Mouse (Mus musculus): ENCODE data around the gene Mtch2.
A peak's percentile ranks its signal among the peaks of the same experiment; 100 is the strongest.
"Not testable (repeated sequence)": the region's sequence is repeated elsewhere in the genome, so short reads cannot be mapped to it uniquely, and the experiment has no call there.

Gene Mtch2

GRCm38 (mm10) chr2:90846955-90847680 is at the start of gene Mtch2:
Gene Mtch2 (plus strand): TSS chr2:90847155.
- peak; percentile 98 for DNase-seq

- DNase-seq, result no peak
These were observed 38.5 kb upstream of the Mtch2 start for GRCm38 (mm10) chr2:90808241-90809126.

GRCm38 (mm10) chr2:90810751-90811150 is 36.2 kb upstream of the Mtch2 start:
- no peak for DNase-seq

GRCm38 (mm10) chr2:90815266-90815665 is 31.7 kb upstream of the Mtch2 start:
- DNase-seq, result no peak

GRCm38 (mm10) chr2:90816144-90816543 is 30.8 kb upstream of the Mtch2 start:
- no peak for DNase-seq

GRCm38 (mm10) chr2:90818710-90819109 is 28.2 kb upstream of the Mtch2 start:
- no peak for DNase-seq

GRCm38 (mm10) chr2:90820894-90821293 is 26.1 kb upstream of the Mtch2 start:
- no peak for DNase-seq

- DNase-seq, result no peak
These were observed 24.0 kb upstream of the Mtch2 start for GRCm38 (mm10) chr2:90822978-90823377.

GRCm38 (mm10) chr2:90823781-90824180 is 23.2 kb upstream of the Mtch2 start:
- no peak for DNase-seq

- not testable (repeated sequence) for DNase-seq
These were observed 22.4 kb upstream of the Mtch2 start for GRCm38 (mm10) chr2:90824528-90824927.

- DNase-seq, result no peak
These were observed 21.3 kb upstream of the Mtch2 start for GRCm38 (mm10) chr2:90825515-90826172.

GRCm38 (mm10) chr2:90828739-90829138 is 18.2 kb upstream of the Mtch2 start:
- DNase-seq, result no peak

GRCm38 (mm10) chr2:90833502-90833901 is 13.5 kb upstream of the Mtch2 start:
- no peak for DNase-seq

- no peak for DNase-seq
These were observed 8.3 kb upstream of the Mtch2 start for GRCm38 (mm10) chr2:90838621-90839020.

- DNase-seq, result no peak
These were observed 3.3 kb upstream of the Mtch2 start for GRCm38 (mm10) chr2:90843666-90844065.

- no peak for DNase-seq
These were observed 2.7 kb upstream of the Mtch2 start for GRCm38 (mm10) chr2:90844262-90844661.

- DNase-seq, result no peak
These were observed 1.7 kb upstream of the Mtch2 start for GRCm38 (mm10) chr2:90845234-90845633.

- peak in 1 of 2 experiments; percentile 6 for DNase-seq
These were observed 784 bp upstream of the Mtch2 start for GRCm38 (mm10) chr2:90846171-90846570.

- peak in 1 of 2 experiments; percentile 31 for DNase-seq
These were observed 379 bp upstream of the Mtch2 start for GRCm38 (mm10) chr2:90846597-90846954.

- no peak for DNase-seq
These were observed 711 bp downstream of the Mtch2 start for GRCm38 (mm10) chr2:90847681-90848050.

- DNase-seq, result no peak
These were observed 1.4 kb downstream of the Mtch2 start for GRCm38 (mm10) chr2:90848331-90848730.

GRCm38 (mm10) chr2:90850401-90850800 is 3.4 kb downstream of the Mtch2 start:
- no peak for DNase-seq

GRCm38 (mm10) chr2:90861486-90861885 is 14.5 kb downstream of the Mtch2 start:
- DNase-seq, result no peak

GRCm38 (mm10) chr2:90864184-90864583 is 17.2 kb downstream of the Mtch2 start:
- no peak for DNase-seq
